Mouse (Mus musculus) erythroblast, embryonic 14.5 days (primary cell): ENCODE data around the gene Tprgl.

Experiments used
- GATA1 ChIP-seq: IDR thresholded peaks from 2 replicates; pipeline ENCODE4 v1.6.1; 2012; ENCODE audit warnings: low read length, inconsistent platforms, mixed read lengths
- TAL1 ChIP-seq: IDR thresholded peaks from 3 replicates; pipeline ENCODE4 v1.6.1; 2012; ENCODE audit warnings: low read length, inconsistent platforms, mixed read lengths

GRCm38 (mm10) chr4:154144712-154145111 lies 15.8 kb downstream of the Tprgl start:
- TF ChIP-seq TAL1 (no peak), GATA1 (no peak)
